Mouse (Mus musculus) embryonic facial prominence, embryonic 14.5 days (tissue): ENCODE measurements at regions not wholly inside any gene's neighbourhood (a gene's known extent, or its start where the extent isn't known, plus 50 kb on each side); places are given as distances from the start of the nearest gene placed in this dataset.
"Not testable (repeated sequence)": the region's sequence is repeated elsewhere in the genome, so short reads cannot be mapped to it uniquely, and the experiment has no call there.

ENCODE experiments used
- ATAC-seq: fragments of 200-750 bp; cut with Nextera tagmentation; 2 replicates; pipeline ENCODE4 v1.8.0; 2017; ENCODE audit warnings: low read depth, moderate number of reproducible peaks, moderate TSS enrichment
- DNase-seq: peaks from one replicate; pipeline ENCODE4 v3.0.0-alpha.2; 2015; ENCODE audit warnings: low spot score
- H3K27ac ChIP-seq: fragments of 300-500 bp; sonication (generic); replicated peaks from 2 replicates; pipeline ENCODE4 v1.5.1; 2014; ENCODE audit warnings: low read depth, mild to moderate bottlenecking, low read length, moderate library complexity
- H3K27me3 ChIP-seq: fragments of 300-500 bp; sonication (generic); replicated peaks from 2 replicates; pipeline ENCODE4 v1.6.1; 2014; ENCODE audit warnings: low read length; ENCODE audit not compliant: control insufficient read depth, insufficient read depth
- H3K36me3 ChIP-seq: fragments of 300-500 bp; sonication (generic); 2 replicates; pipeline ENCODE4 v1.6.1; 2014; ENCODE audit warnings: low read length, mixed read lengths; ENCODE audit not compliant: control insufficient read depth, insufficient read depth
- H3K4me1 ChIP-seq: fragments of 300-500 bp; sonication (generic); 2 replicates; pipeline ENCODE4 v1.6.1; 2014; ENCODE audit warnings: antibody characterized with exemption, low read length; ENCODE audit not compliant: control insufficient read depth, insufficient read depth
- H3K4me2 ChIP-seq: fragments of 300-500 bp; sonication (generic); 2 replicates; pipeline ENCODE4 v1.6.1; 2014; ENCODE audit warnings: low read depth, mild to moderate bottlenecking, low read length, moderate library complexity, mixed read lengths
- H3K4me3 ChIP-seq: fragments of 300-500 bp; sonication (generic); 2 replicates; pipeline ENCODE4 v1.5.1; 2014; ENCODE audit warnings: low read depth, mild to moderate bottlenecking, low read length
- H3K9ac ChIP-seq: fragments of 300-500 bp; sonication (generic); 2 replicates; pipeline ENCODE4 v1.6.1; 2014; ENCODE audit warnings: low read depth, mild to moderate bottlenecking, low read length, moderate library complexity, mixed read lengths
- H3K9me3 ChIP-seq: fragments of 300-500 bp; sonication (generic); 2 replicates; pipeline ENCODE4 v1.6.1; 2016; ENCODE audit warnings: low read length; ENCODE audit not compliant: control insufficient read depth
- WGBS: fragments of 180-500 bp; shearing (Covaris S2); extraction: QIAGEN DNeasy Blood & Tissue Kit; methylation state at CpG from one replicate; pipeline ENCODE4 v1.1.7; 2014; 5-methylcytosine and 5-hydroxymethylcytosine counted together

DNA sequence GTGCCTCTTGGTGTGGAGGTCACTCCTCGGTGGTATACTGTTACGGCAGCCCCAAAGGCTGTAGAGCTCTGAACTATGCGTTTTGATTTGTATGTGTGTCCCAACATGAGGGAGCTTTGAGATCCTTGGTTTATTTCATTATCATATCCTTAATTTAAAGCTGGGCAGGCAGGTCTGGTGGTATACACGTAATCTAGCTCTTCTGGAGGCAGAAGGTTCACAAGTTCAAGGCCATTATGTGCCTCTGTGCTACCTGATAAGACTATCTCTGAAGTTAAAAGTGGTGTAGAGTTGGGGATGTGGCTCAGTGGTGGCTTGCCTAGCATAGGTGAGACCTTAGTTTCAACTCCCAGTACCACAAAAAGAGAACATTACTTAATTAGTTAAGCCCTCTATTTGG is 199.1 kb upstream of the Hmga2 start:
- no peak overlapping the region for H3K27ac ChIP-seq
- WGBS: 74% methylated on average over 4 of the region's 4 CpGs
- H3K9me3 ChIP-seq: no peaks in the 10 kb centered on the region

DNA sequence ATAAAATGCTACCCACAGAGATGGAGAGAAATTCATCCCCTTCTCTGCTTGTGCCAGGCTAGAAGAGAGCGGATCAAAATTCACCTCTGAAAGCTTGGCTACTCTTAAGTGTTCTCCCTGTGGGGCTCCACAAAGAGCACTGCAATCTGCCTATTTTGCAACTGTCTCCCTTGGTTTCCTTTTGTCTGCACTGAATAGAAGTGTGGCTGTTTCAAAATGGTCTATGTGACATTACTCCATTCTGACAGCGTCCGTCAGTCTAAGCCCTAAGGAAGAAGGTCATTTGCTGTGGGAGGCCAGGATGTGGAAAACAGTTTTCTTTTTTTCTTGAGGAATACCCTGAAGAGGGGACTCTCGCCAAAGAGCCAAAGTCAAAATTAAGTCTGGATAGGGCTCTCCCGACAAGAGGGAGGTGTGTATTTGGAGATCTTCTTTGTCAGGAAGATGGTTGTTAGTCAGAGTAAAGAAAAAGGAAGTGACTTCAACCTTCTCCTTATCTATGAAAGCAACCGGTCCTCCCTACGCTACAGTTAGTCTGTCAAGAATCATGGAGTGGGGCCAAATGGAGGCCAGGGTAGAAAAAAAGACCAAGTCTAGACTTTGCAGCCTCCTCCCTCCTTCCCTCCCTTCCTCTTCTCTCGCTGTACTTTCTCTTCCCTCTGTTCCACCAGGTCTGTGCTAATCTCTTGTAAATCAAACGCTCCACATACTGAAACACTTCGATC is 198.2 kb upstream of the Hmga2 start:
- Histone ChIP-seq H3K9me3 (no peaks in the 10 kb centered on the region), H3K36me3 (no peaks in the 10 kb centered on the region), H3K9ac (no peak overlapping the region), H3K4me3 (no peak overlapping the region), H3K4me1 (no peaks in the 10 kb centered on the region; the same call in 1 of the 2 replicates), H3K4me2 (no peak overlapping the region), H3K27me3 (no peaks in the 10 kb centered on the region), H3K27ac (no peak overlapping the region)
- no peak for DNase-seq
- WGBS: 60% methylated on average over 10 of the region's 10 CpGs
- no peak for ATAC-seq

More for the DNA sequence above, 199.1 kb upstream of the Hmga2 start:
- H3K4me2 ChIP-seq: no peak overlapping the region
- no peak overlapping the region for H3K9ac ChIP-seq
- DNase-seq (no peak), ATAC-seq (no peak)
- H3K4me1 ChIP-seq: no peaks in the 10 kb centered on the region; the same call in 1 of the 2 replicates
- no peak overlapping the region for H3K4me3 ChIP-seq
- no peaks in the 10 kb centered on the region for H3K27me3 ChIP-seq
- no peaks in the 10 kb centered on the region for H3K36me3 ChIP-seq

DNA sequence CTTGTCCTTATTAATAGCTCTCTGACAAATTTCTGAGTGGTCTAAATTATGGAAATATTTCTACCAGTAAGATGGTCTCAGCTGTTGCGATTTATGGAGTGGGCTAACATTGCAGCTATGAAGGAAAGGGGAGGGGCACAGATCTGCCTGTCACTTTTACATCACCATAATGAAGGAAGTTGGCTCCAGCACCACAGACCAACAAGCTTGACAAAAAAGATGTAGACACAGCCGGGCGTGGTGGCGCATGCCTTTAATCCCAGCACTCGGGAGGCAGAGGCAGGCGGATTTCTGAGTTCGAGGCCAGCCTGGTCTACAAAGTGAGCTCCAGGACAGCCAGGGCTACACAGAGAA is 191.4 kb upstream of the Hmga2 start:
- H3K9ac ChIP-seq, H3K27me3 ChIP-seq, H3K27ac ChIP-seq, H3K4me3 ChIP-seq, H3K36me3 ChIP-seq, DNase-seq, ATAC-seq, H3K4me1 ChIP-seq, H3K4me2 ChIP-seq, H3K9me3 ChIP-seq: not testable (repeated sequence)
- WGBS: 97% methylated on average over 5 of the region's 7 CpGs

DNA sequence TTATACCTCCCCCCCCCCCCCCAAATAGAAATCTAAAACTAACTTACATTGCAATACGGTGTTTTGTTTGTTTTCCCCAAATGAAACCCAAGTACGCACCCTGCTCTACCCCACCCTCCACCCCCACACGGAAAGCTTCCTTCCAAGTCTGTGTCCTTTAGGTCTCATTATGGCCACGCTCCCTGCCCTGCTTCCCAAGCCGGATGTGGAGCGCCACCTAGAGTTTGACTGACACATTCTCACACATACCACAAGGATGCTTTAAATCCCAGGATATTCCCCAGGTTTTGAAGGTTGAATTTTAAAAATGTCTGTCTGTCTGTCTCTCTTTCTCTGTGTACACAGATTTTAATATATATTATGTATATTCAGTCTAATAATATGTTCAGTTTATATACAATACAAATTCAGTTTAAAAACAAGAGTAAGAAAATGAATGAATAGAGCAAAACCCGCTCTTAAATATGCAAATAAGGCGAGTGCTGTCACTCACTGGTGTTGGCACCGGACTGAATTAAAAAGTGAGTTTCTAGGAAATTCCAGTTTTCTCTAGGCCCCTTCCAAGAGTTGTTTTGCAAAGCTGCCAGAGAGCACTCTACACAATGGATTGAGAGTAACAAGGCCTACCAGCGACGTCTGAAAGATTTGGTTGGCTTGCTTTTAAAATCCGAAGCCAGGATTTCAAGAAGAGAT is 190.9 kb upstream of the Hmga2 start:
- Histone ChIP-seq H3K4me2 (no peak overlapping the region), H3K27ac (no peak overlapping the region), H3K4me3 (no peak overlapping the region), H3K27me3 (no peaks in the 10 kb centered on the region), H3K4me1 (0 out of 2 replicates have a peak, but pooled peaks cover 3% of the 10 kb centered on the region), H3K9ac (no peak overlapping the region), H3K9me3 (no peaks in the 10 kb centered on the region), H3K36me3 (no peaks in the 10 kb centered on the region)
- 54% methylated on average over 12 of the region's 12 CpGs for WGBS
- ATAC-seq (peak; percentile 57; the same call in 1 of the 2 replicates), DNase-seq (peak; percentile 78)

DNA sequence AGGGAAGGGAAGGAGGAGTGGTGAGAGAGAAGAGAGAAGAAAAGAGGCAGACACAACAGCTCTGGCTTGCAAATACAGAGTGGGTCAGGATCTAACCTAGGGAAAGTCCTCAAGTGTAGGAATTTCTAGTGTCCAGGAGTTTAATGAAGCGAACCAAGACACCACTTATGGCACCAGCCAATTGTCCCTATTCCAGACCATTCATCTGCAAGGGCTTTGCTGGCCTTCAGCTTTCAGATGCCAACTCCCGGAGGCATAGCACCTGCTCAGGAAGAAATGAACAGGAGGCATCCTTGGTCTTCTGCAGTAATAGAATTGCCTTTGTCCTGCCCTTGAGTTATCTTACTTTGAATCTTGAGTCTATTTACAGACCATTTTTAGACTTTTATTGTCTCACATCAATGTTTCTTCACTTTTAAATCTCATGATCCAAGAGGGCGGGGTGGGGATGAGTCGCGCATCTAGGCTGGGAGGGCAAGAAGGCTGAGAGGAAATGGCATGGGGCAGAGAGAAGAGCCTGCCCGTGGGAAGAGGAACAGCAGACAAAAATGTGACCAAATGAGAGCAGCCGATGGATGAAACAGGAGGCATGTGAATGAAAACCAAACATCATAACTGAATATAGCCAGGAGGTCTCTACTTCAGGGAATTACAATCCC is 190.1 kb upstream of the Hmga2 start:
- H3K9me3 ChIP-seq: no peaks in the 10 kb centered on the region
- no peaks in the 10 kb centered on the region for H3K27me3 ChIP-seq
- no peak overlapping the region for H3K9ac ChIP-seq
- ATAC-seq (no peak), DNase-seq (no peak)
- no peak overlapping the region for H3K4me2 ChIP-seq
- no peak overlapping the region for H3K4me3 ChIP-seq
- no peaks in the 10 kb centered on the region for H3K36me3 ChIP-seq
- WGBS: 70% methylated on average over 7 of the region's 7 CpGs
- peak overlapping the region; percentile 53 for H3K27ac ChIP-seq
- 0 out of 2 replicates have a peak, but pooled peaks cover 3% of the 10 kb centered on the region for H3K4me1 ChIP-seq

DNA sequence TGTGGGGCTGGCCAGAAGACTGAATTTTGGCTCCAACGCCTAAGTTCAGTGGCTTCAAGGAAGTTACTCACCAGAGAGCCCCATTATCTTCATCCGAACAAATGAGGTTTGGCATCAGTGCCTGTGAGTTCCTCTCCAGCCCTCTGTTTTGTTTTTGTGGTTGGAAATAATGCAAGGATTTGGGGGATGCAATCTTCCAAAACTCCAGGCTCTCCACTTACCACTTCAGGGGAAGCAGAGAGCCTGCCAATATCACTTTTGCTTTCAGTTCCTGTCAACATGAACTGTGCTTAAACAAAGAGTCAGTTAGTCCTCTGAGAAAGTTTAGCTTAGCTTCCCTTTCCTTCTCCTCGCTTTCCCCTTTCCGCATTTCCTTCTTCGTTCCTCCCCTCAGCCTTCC is 189.4 kb upstream of the Hmga2 start:
- DNase-seq: peak; percentile 89
- peak overlapping the region; percentile 53; the same call in 1 of the 2 replicates for H3K27ac ChIP-seq
- WGBS: 44% methylated on average over 5 of the region's 5 CpGs
- peak; percentile 55; the same call in 1 of the 2 replicates for ATAC-seq
- H3K9me3 ChIP-seq: no peaks in the 10 kb centered on the region
- H3K4me1 ChIP-seq: 0 out of 2 replicates have a peak, but pooled peaks cover 3% of the 10 kb centered on the region
- no peaks in the 10 kb centered on the region for H3K27me3 ChIP-seq
- H3K36me3 ChIP-seq: no peaks in the 10 kb centered on the region
- no peak overlapping the region for H3K9ac ChIP-seq
- no peak overlapping the region for H3K4me2 ChIP-seq
- no peak overlapping the region for H3K4me3 ChIP-seq

DNA sequence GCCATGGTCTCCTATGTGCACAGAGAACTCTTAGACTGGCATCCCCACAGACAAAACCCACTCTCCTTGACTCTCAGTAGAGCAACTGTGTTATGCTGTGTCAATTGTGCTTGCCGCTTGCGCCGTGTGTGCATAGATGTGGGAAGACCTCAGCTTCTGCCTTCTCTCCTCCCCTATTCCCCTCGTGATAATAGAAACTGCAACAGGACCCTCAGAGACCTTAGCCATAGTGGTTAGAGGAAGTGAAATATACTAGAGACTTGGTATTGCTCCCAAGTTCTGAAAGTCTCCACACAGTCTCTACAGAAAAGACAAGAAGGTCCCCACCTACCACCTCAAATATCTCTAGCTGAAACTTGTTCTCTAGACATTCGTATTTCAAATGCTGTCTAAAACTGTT is 188.2 kb upstream of the Hmga2 start:
- WGBS: 86% methylated on average over 5 of the region's 5 CpGs
- Histone ChIP-seq H3K4me3 (no peak overlapping the region), H3K4me1 (0 out of 2 replicates have a peak, but pooled peaks cover 3% of the 10 kb centered on the region), H3K27me3 (no peaks in the 10 kb centered on the region), H3K4me2 (no peak overlapping the region), H3K36me3 (no peaks in the 10 kb centered on the region), H3K9ac (no peak overlapping the region), H3K27ac (no peak overlapping the region), H3K9me3 (no peaks in the 10 kb centered on the region)
- ATAC-seq: no peak
- no peak for DNase-seq

DNA sequence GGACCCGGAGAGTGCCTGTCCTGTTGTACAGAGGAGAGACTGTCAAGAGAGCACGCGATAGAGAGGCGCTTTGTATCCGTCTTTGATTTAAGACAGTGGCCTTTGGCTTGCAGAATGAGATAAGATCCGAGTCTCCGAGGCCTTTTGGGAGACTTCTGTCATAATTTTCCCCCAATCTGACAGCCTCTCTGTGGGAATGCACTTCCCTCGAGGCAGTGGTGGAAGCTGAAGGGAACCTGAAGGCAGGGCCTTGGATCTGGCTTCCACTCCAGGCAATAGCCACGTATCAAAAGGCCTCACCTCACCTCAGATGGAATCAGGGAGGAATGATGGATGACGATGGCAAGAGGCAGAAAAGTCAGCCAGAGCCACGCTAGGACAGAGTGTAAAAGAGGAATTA is 187.1 kb upstream of the Hmga2 start:
- Histone ChIP-seq H3K9me3 (no peaks in the 10 kb centered on the region), H3K9ac (no peak overlapping the region), H3K4me1 (0 out of 2 replicates have a peak, but pooled peaks cover 3% of the 10 kb centered on the region), H3K27me3 (no peaks in the 10 kb centered on the region), H3K36me3 (no peaks in the 10 kb centered on the region), H3K4me2 (no peak overlapping the region), H3K27ac (no peak overlapping the region), H3K4me3 (no peak overlapping the region)
- ATAC-seq: no peak
- DNase-seq: no peak
- 60% methylated on average over 11 of the region's 11 CpGs for WGBS
